21 mouse cellular contexts compared by ENCODE assay signal in genomic region chr8:124389495-124389894, GRCm38 (mm10). TPM values are rescaled to one million over a fixed set of nuclear protein-coding genes. Genes with fewer than 3 reads are reported as not detected.
DNase-seq lines count a peak whose midpoint lies in the region; ATAC-seq and TF ChIP-seq lines count a peak whose summit lies in the region.
"Had no signal": no experiment of that assay in that cellular context is flagged by ENCODE, and none has a peak within 500 bp of the region (broad histone marks: within the 10 kb centered on the region; RNA-seq: fewer than 3 reads in every experiment).

No protein-coding gene starts in this region.

- no peak for ATAC-seq in forebrain, postnatal 0 days
- no peak for ATAC-seq in forebrain, embryonic 13.5 days
- ATAC-seq: hindbrain, embryonic 16.5 days had no signal

- no peak for DNase-seq in forebrain, postnatal 0 days
- DNase-seq in layer of hippocampus, postnatal 10 days (ENCODE audit: low spot score in 2 of 2), result peak; percentile 45 to 52
- peak; percentile 83 to 89 for DNase-seq in left cerebral cortex, postnatal 36 days (ENCODE audit: low spot score in 2 of 2)
- DNase-seq in telencephalon, adult 2 months (ENCODE audit: low read depth, low spot score), result peak; percentile 89
- DNase-seq in c-Kit-positive CD71-positive TER-119-positive erythroid progenitor cells, embryonic 14.5 days (ENCODE audit: low spot score), result no peak
- no peak for DNase-seq in kidney, adult 18-20 months
- no peak for DNase-seq in urinary bladder, postnatal 14 days (ENCODE audit: low spot score)
- DNase-seq: adrenal gland, postnatal 14 days; cerebellum, postnatal 36 days; heart, postnatal 14 days; kidney, adult 8-10 months; kidney, postnatal 36 days; liver; lung, adult 18-20 months; lung, postnatal 4 days; retina, postnatal 1 day had no signal

- H3K4me1 ChIP-seq in forebrain, postnatal 0 days (ENCODE audit: insufficient read depth), result 0 out of 2 replicates have a peak, but pooled peaks cover 7% of the 10 kb centered on the region
- 0 out of 2 replicates have a peak, but pooled peaks cover 3% of the 10 kb centered on the region for H3K4me1 ChIP-seq in forebrain, embryonic 13.5 days

- no peaks in the 10 kb centered on the region for H3K36me3 ChIP-seq in forebrain, postnatal 0 days (ENCODE audit: insufficient read depth)
- H3K36me3 ChIP-seq in forebrain, embryonic 13.5 days (ENCODE audit: poor library complexity, severe bottlenecking), result no peaks in the 10 kb centered on the region
- H3K36me3 ChIP-seq: embryonic facial prominence, embryonic 13.5 days; forebrain, embryonic 10.5 days had no signal

- no peak for TF ChIP-seq CTCF in forebrain, postnatal 0 days (IDR thresholded peaks at IDR 0.05; ENCODE audit: low read depth)

- intact Hi-C loops in left cerebral cortex, postnatal 36 days (cut with DNase I), result loop anchor here (5.0 kb wide), 1 partner anchor 128 kb away; no protein-coding TSS in a partner anchor

- no peaks in the 10 kb centered on the region for H3K9me3 ChIP-seq in forebrain, postnatal 0 days (ENCODE audit: low read length)
- H3K9me3 ChIP-seq in forebrain, embryonic 13.5 days (replicated peaks), result no peaks in the 10 kb centered on the region
- H3K9me3 ChIP-seq: embryonic facial prominence, embryonic 13.5 days; forebrain, embryonic 10.5 days had no signal

- H3K27me3 ChIP-seq in forebrain, postnatal 0 days (ENCODE audit: insufficient read depth, low read length), result no peaks in the 10 kb centered on the region
- no peaks in the 10 kb centered on the region for H3K27me3 ChIP-seq in forebrain, embryonic 13.5 days
- H3K27me3 ChIP-seq: embryonic facial prominence, embryonic 13.5 days had no signal

- no peak overlapping the region for H3K9ac ChIP-seq in forebrain, postnatal 0 days
- no peak overlapping the region for H3K9ac ChIP-seq in forebrain, embryonic 13.5 days
- H3K9ac ChIP-seq: embryonic facial prominence, embryonic 13.5 days had no signal

- 79% methylated on average over 11 of the region's 11 CpGs for WGBS in forebrain, postnatal 0 days
- 88% methylated on average over 11 of the region's 11 CpGs for WGBS in forebrain, embryonic 13.5 days

- no peak overlapping the region for H3K4me3 ChIP-seq in forebrain, postnatal 0 days (ENCODE audit: low read depth, low read length)
- H3K4me3 ChIP-seq in forebrain, embryonic 13.5 days, result no peak overlapping the region
- H3K4me3 ChIP-seq: embryonic facial prominence, embryonic 13.5 days; forebrain, embryonic 10.5 days had no signal

- H3K27ac ChIP-seq in forebrain, postnatal 0 days (ENCODE audit: low read depth, low read length), result 0 out of 2 replicates have a peak overlapping the region, but pooled peaks have one; percentile 2
- H3K27ac ChIP-seq in forebrain, embryonic 13.5 days, result no peak overlapping the region
- H3K27ac ChIP-seq: embryonic facial prominence, embryonic 13.5 days; forebrain, embryonic 10.5 days had no signal

- no peak overlapping the region for H3K4me2 ChIP-seq in forebrain, postnatal 0 days (ENCODE audit: low read depth)
- no peak overlapping the region for H3K4me2 ChIP-seq in forebrain, embryonic 13.5 days
- H3K4me2 ChIP-seq: embryonic facial prominence, embryonic 13.5 days; midbrain, embryonic 11.5 days had no signal

RNA-seq across cellular contexts. Expression of gene Pgbd5, which starts 50.0 kb away (rescaled TPM):
- 57.1 and 62.5 TPM in 2 replicates for total RNA-seq in forebrain, postnatal 0 days (2014; rRNA removed)
- polyA plus RNA-seq in forebrain, postnatal 0 days (2015; fragmentation: Nextera tagmentation; extraction: Ambion mirVana), result 12.9 and 17.3 TPM in 2 replicates
- polyA plus RNA-seq in forebrain, embryonic 13.5 days (2015; fragmentation: Nextera tagmentation; extraction: Ambion mirVana), result 5.9 and 6.3 TPM in 2 replicates
- 100 to 1,000 TPM; 102 to 111 TPM for total RNA-seq in layer of hippocampus, postnatal 10 days (2021)
- 100 to 1,000 TPM; 211 to 220 TPM for total RNA-seq in left cerebral cortex, postnatal 36 days (2021)

Comparison
In these comparisons a context has a peak if more than half of its experiments do, and no peak if none do; other contexts are left out.
1. DNase-seq: peak in layer of hippocampus, postnatal 10 days (2 of 2), left cerebral cortex, postnatal 36 days (2 of 2) and telencephalon, adult 2 months (single experiment); none in forebrain, postnatal 0 days (single experiment), c-Kit-positive CD71-positive TER-119-positive erythroid progenitor cells, embryonic 14.5 days (single experiment), kidney, adult 18-20 months (single experiment) and urinary bladder, postnatal 14 days (single experiment).